Mouse (Mus musculus) erythroblast, embryonic 14.5 days (primary cell): Measurements from ENCODE around the gene Cfap61.

ENCODE experiments used
- GATA1 ChIP-seq: IDR thresholded peaks from 2 replicates; pipeline ENCODE4 v1.6.1; 2012; ENCODE audit warnings: low read length, inconsistent platforms, mixed read lengths
- TAL1 ChIP-seq: IDR thresholded peaks from 3 replicates; pipeline ENCODE4 v1.6.1; 2012; ENCODE audit warnings: low read length, inconsistent platforms, mixed read lengths

- TF ChIP-seq GATA1, result no peak
- no peak for TF ChIP-seq TAL1
Observed at GRCm38 (mm10) chr2:145957450-145957849, 22.9 kb downstream of the Cfap61 start.
